Mouse (Mus musculus): Measurements from ENCODE around the gene Ptprb. TPM values are rescaled to one million over a fixed set of nuclear protein-coding genes. Genes with fewer than 3 reads are reported as not detected.

Gene Ptprb
- total RNA-seq (2014; rRNA removed) (9.8 and 12.5 TPM in 2 replicates), polyA plus RNA-seq (2015; fragmentation: Nextera tagmentation; extraction: Ambion mirVana) (2.6 and 3.3 TPM in 2 replicates)

GRCm38 (mm10) chr10:116275280-116275679 lies at the start of gene Ptprb:
TSS of gene Ptprb (plus strand) at chr10:116275523.
- H3K4me1 ChIP-seq (ENCODE audit: insufficient read depth, low read length): no peaks in the 10 kb centered on the region
- WGBS: 66% methylated on average over 7 of the region's 7 CpGs
- no peaks in the 10 kb centered on the region for H3K36me3 ChIP-seq (ENCODE audit: insufficient read depth, low read length)
- TF ChIP-seq CTCF (IDR thresholded peaks at IDR 0.05): no peak
- H3K4me2 ChIP-seq (ENCODE audit: low read depth, low read length, poor library complexity, severe bottlenecking): no peak within 1 kb of the TSS
- DNase-seq (ENCODE audit: low spot score) (no peak), ATAC-seq (ENCODE audit: low FRiP score) (no peak)
- no peaks in the 10 kb centered on the region for H3K27me3 ChIP-seq (ENCODE audit: insufficient read depth, low read length)
- no peak within 1 kb of the TSS for H3K4me3 ChIP-seq (ENCODE audit: low read depth, low read length)
- H3K9ac ChIP-seq (replicated peaks; ENCODE audit: low read length, poor library complexity, severe bottlenecking): no peak within 1 kb of the TSS
- no peaks in the 10 kb centered on the region for H3K9me3 ChIP-seq (ENCODE audit: low read length)
- no peak within 1 kb of the TSS for H3K27ac ChIP-seq (ENCODE audit: low read depth, low read length)

DNA sequence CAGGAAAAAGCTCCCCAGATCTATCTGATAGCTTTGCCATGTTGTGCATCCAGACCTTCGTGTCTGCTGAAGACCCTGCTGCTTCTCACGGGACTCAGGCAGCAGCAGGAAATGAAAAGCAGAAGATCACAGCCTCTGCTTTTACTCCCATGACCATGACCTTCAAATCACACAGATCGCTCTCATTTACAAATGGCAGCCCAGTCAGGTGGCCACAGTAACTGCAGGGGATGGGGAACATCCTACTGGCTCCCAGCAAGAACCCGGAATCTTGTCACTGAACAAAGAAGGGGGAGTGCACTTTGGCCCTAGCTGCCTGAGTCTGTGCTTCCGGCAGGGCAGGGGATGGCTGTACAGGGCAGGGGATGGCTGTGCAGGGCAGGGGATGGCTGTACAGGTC lies 40.0 kb upstream of the Ptprb start:
- no peak overlapping the region for H3K4me3 ChIP-seq (ENCODE audit: low read depth, low read length)
- no peak overlapping the region for H3K4me2 ChIP-seq (ENCODE audit: low read depth, low read length, poor library complexity, severe bottlenecking)
- 63% methylated on average over 5 of the region's 5 CpGs for WGBS
- no peak overlapping the region for H3K9ac ChIP-seq (replicated peaks; ENCODE audit: low read length, poor library complexity, severe bottlenecking)
- no peak overlapping the region for H3K27ac ChIP-seq (ENCODE audit: low read depth, low read length)
- TF ChIP-seq CTCF (IDR thresholded peaks at IDR 0.05): no peak
- H3K36me3 ChIP-seq (ENCODE audit: insufficient read depth, low read length): no peaks in the 10 kb centered on the region
- DNase-seq (ENCODE audit: low spot score): no peak
- no peaks in the 10 kb centered on the region for H3K27me3 ChIP-seq (ENCODE audit: insufficient read depth, low read length)
- no peaks in the 10 kb centered on the region for H3K4me1 ChIP-seq (ENCODE audit: insufficient read depth, low read length)
- ATAC-seq (ENCODE audit: low FRiP score): no peak
- H3K9me3 ChIP-seq (ENCODE audit: low read length): no peaks in the 10 kb centered on the region

GRCm38 (mm10) chr10:116242200-116242599 lies 33.1 kb upstream of the Ptprb start:
- DNase-seq (ENCODE audit: low spot score) (no peak), ATAC-seq (ENCODE audit: low FRiP score) (no peak)
- 74% methylated on average over 7 of the region's 7 CpGs for WGBS
- TF ChIP-seq CTCF (IDR thresholded peaks at IDR 0.05): no peak
- H3K9me3 ChIP-seq (ENCODE audit: low read length): no peaks in the 10 kb centered on the region
- H3K4me2 ChIP-seq (ENCODE audit: low read depth, low read length, poor library complexity, severe bottlenecking): no peak overlapping the region
- no peaks in the 10 kb centered on the region for H3K36me3 ChIP-seq (ENCODE audit: insufficient read depth, low read length)
- no peaks in the 10 kb centered on the region for H3K27me3 ChIP-seq (ENCODE audit: insufficient read depth, low read length)
- H3K4me3 ChIP-seq (ENCODE audit: low read depth, low read length): no peak overlapping the region
- H3K4me1 ChIP-seq (ENCODE audit: insufficient read depth, low read length): no peaks in the 10 kb centered on the region
- H3K9ac ChIP-seq (replicated peaks; ENCODE audit: low read length, poor library complexity, severe bottlenecking): no peak overlapping the region
- H3K27ac ChIP-seq (ENCODE audit: low read depth, low read length): no peak overlapping the region

GRCm38 (mm10) chr10:116243373-116243772 lies 31.9 kb upstream of the Ptprb start:
- H3K9ac ChIP-seq (replicated peaks; ENCODE audit: low read length, poor library complexity, severe bottlenecking): no peak overlapping the region
- H3K9me3 ChIP-seq (ENCODE audit: low read length): no peaks in the 10 kb centered on the region
- ATAC-seq (ENCODE audit: low FRiP score) (no peak), DNase-seq (ENCODE audit: low spot score) (no peak)
- no peak overlapping the region for H3K4me2 ChIP-seq (ENCODE audit: low read depth, low read length, poor library complexity, severe bottlenecking)
- WGBS: 63% methylated on average over 7 of the region's 7 CpGs
- H3K4me3 ChIP-seq (ENCODE audit: low read depth, low read length): no peak overlapping the region
- no peak for TF ChIP-seq CTCF (IDR thresholded peaks at IDR 0.05)
- H3K36me3 ChIP-seq (ENCODE audit: insufficient read depth, low read length): no peaks in the 10 kb centered on the region
- H3K4me1 ChIP-seq (ENCODE audit: insufficient read depth, low read length): no peaks in the 10 kb centered on the region
- no peak overlapping the region for H3K27ac ChIP-seq (ENCODE audit: low read depth, low read length)
- H3K27me3 ChIP-seq (ENCODE audit: insufficient read depth, low read length): no peaks in the 10 kb centered on the region

DNA sequence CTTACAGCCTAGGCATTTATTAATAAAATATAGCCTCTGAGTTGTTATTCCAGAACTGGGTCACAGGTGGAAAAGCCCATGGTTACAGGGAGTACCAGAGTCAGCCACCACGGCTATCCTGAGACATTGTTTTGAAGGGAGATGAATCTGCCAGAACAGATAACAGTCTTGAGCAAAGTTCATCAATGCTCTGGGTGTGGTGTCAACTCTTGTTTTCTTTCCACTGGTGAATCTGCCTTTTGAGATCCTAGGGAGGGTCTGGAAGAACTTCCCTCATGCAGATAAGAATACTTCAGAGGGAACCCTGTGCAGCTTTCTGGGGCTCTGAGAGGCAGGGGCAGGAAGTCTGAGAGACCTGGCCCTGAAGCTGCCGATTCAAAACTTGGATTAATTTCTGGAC lies 29.7 kb upstream of the Ptprb start:
- 70% methylated on average over 2 of the region's 2 CpGs for WGBS

DNA sequence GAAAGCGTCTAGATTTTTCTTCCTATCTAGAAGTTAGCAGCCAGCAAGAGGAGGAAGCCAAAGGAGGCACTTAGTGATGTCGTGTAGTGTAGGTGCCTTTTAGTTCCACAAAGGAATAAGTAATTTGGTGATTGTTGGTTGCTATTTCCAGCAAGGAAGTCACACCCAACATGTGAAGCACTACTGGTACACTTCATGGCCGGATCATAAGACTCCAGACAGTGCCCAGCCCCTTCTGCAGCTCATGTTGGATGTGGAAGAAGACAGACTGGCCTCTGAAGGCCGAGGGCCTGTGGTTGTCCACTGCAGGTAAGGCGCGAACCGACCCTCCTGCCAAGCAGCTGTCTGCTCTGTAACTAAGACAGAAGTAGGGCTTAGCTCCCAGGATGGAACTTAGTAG lies 22.7 kb upstream of the Ptprb start:
- no peak overlapping the region for H3K27ac ChIP-seq (ENCODE audit: low read depth, low read length)
- H3K9me3 ChIP-seq (ENCODE audit: low read length): no peaks in the 10 kb centered on the region
- ATAC-seq (ENCODE audit: low FRiP score) (no peak), DNase-seq (ENCODE audit: low spot score) (no peak)
- 0 out of 2 replicates have a peak, but pooled peaks cover 2% of the 10 kb centered on the region for H3K36me3 ChIP-seq (ENCODE audit: insufficient read depth, low read length)
- H3K27me3 ChIP-seq (ENCODE audit: insufficient read depth, low read length): no peaks in the 10 kb centered on the region
- 91% methylated on average over 7 of the region's 7 CpGs for whole genome bisulfite sequencing
- H3K4me3 ChIP-seq (ENCODE audit: low read depth, low read length): no peak overlapping the region
- TF ChIP-seq CTCF (IDR thresholded peaks at IDR 0.05): no peak
- no peak overlapping the region for H3K9ac ChIP-seq (replicated peaks; ENCODE audit: low read length, poor library complexity, severe bottlenecking)
- no peaks in the 10 kb centered on the region for H3K4me1 ChIP-seq (ENCODE audit: insufficient read depth, low read length)
- no peak overlapping the region for H3K4me2 ChIP-seq (ENCODE audit: low read depth, low read length, poor library complexity, severe bottlenecking)

More for the DNA sequence above, 29.7 kb upstream of the Ptprb start:
- H3K4me1 ChIP-seq (ENCODE audit: insufficient read depth, low read length): no peaks in the 10 kb centered on the region
- ATAC-seq (ENCODE audit: low FRiP score) (no peak), DNase-seq (ENCODE audit: low spot score) (no peak)
- no peak overlapping the region for H3K4me3 ChIP-seq (ENCODE audit: low read depth, low read length)
- no peak overlapping the region for H3K27ac ChIP-seq (ENCODE audit: low read depth, low read length)
- H3K9me3 ChIP-seq (ENCODE audit: low read length): no peaks in the 10 kb centered on the region
- H3K9ac ChIP-seq (replicated peaks; ENCODE audit: low read length, poor library complexity, severe bottlenecking): no peak overlapping the region
- TF ChIP-seq CTCF (IDR thresholded peaks at IDR 0.05): no peak
- H3K4me2 ChIP-seq (ENCODE audit: low read depth, low read length, poor library complexity, severe bottlenecking): no peak overlapping the region
- no peaks in the 10 kb centered on the region for H3K27me3 ChIP-seq (ENCODE audit: insufficient read depth, low read length)
- H3K36me3 ChIP-seq (ENCODE audit: insufficient read depth, low read length): no peaks in the 10 kb centered on the region

Data from midbrain, postnatal 0 days (tissue).